Mouse (Mus musculus) central nervous system, embryonic 14 days (tissue): ENCODE measurements around the gene Irf3. TPM values are rescaled to one million over a fixed set of nuclear protein-coding genes. Genes with fewer than 3 reads are reported as not detected.

ENCODE experiments used
- polyA plus RNA-seq: library from polyadenylated mRNA; depleted of rRNA; stranded (reverse); fragments of >200 nt; gene quantifications from 2 replicates; pipeline ENCODE4 v1.2.3, GENCODE M21; 2012; rRNA removed

Irf3 gene
- 131 and 137 TPM in 2 replicates for polyA plus RNA-seq

DNA sequence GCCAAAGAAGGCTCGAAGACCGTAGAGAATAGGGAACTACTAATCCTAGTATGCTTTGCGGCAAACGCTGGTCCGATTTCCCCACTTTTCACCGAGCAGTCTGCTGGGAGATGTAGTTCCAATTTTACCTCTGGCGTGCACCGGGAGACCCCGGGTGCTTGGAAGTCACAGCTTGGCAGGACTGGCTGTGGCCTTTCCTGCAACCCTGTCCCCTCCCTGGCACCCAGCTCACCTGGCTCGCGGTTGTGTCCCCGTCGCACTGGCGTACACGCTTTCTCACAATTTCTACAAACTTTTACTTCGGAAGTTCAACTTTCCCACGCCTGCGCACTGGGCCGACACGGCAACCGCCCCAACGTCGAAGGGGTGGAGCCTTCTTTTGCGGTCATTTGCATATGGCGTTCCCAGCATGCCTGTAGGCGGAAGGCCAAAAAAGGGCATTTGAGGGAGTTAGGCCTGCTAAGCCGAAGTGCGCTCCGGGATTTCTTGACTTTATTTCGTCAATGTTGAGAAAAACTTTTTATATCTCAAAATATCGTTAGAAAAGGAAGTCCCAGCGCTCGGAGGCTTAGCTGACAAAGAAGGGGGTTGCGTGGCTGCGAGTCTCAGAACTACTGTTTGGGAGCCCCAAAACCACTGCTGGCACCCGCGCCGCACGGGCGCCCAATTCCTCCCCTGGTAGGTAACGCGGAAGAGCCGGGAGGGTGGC is at the start of gene Irf3:
Gene Irf3, plus strand, starts transcription at position 418 of the 709 bp plus-strand sequence.

DNA sequence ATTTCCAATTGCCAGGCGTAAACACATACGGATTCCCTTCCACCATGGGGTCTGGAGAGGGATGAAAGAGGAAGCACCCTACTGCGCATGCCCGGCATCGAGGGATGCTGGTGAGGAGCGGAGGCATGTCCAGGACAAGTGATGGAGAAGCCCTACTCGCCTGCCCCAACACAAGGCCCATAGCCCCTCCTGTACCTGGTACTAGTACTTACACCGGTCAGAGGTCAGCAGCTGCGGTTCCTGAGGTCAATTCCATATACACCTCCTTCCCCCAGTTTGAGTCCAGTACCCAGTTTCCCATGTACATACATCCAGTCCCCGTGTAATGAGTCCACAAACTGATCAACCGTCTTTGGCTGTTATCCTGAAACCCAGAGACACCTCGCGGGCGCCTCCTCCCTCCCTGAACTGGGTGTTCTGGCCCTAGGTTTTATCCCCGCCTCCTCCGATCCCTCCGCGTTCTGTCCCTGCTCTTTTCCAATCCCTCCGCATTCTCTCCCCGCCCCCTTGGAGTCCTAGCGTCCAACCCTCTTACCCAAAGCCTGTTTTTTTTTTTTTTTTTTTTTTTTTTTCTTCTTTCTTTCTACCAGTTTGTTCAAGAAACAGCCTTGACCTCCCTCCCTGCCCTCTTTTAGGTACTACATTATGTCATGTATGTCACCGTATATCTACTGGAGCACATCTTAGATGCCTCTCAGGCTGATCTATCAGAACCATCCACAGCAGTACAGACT is 22.9 kb upstream of the Irf3 start, which contains the start of gene Cpt1c:
Gene Cpt1c, minus strand, starts transcription at position 469 of the 734 bp plus-strand sequence.

DNA sequence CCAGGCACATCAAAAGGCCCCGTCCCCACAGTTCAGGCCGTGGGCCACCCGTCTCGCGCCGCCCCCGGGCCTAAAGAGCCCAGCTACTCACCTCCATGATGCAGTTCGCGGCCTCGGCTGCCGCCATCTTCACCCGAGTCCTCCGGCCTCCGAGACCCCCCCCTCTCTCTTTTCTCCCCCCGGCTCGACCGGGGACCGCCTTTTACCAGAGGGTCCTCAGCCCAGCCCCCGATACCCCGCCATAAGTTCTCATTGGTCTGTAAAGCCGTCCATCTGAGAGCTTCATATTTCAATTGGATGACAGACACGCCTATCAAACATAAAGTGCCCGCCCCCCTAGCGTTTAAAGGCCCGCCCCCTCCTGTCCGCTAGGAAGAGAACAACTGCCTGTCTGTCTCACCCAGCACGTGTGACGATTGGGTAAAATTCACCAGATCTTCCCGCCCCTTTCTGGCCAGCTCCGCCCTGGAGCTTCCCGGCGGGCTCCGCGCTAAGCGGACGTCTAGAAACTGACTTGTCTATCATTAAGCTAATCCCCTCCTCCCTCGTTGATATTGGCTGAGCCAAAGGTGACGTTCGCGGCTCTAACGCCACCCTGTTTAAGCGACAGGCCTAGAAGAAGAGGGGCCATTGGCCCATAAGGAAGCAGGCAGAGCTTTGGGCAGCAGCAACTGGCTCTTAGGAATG is 11.1 kb upstream of the Irf3 start, which contains the start of gene Prmt1:
Gene Prmt1, minus strand, starts transcription at position 377 of the 687 bp plus-strand sequence.

DNA sequence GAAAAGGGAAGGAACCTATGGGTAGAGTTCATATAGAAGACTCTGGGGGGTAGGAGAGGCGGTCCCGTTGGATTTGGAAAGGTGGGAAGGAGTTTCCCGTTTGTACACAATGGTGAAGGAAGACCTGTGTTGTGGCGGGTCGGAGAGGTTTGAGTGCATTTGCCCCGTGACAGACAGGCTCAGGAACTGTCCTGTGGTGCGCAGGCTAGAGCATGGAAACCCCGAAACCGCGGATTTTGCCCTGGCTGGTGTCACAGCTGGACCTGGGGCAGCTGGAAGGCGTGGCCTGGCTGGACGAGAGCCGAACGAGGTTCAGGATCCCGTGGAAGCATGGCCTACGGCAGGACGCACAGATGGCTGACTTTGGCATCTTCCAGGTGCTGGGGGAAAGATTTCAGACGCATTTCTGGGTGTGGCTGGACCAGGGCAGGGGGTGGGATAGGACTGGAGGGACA is 1.1 kb downstream of the Irf3 start, which contains the start of gene Bcl2l12:
Gene Bcl2l12, minus strand, starts transcription at position 212 of the 455 bp plus-strand sequence.

DNA sequence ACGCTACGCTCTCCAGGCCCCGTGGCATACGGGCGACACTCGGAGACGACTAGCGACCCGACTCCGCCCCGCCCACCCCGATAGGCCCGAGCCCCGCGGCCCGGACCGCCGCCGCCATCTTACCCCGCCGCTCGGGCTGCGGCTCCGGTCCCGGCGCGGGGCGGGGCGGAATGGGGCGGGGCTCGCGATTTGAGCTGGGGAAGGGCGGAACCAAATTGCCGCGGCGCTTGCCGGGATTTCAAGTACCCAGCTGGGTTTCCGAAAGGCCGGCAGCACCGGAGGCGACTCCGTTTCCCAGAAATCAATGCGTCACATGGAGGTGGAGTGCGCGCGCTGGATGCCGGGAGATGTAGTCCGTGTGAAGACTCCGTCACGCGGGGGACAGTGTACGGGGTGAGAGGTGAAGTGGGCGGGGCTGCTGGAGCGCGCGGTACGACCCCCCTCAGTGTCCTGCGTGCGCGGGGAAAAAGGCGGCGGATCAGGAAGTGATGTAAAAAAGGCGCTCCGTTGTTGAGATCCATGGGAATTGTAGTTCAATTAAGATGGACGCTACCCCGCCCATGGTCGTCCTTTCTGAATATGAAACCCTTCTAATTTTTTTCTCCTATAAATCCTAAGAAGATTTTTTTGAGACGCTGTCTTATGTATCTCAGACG is 18.6 kb downstream of the Irf3 start, which contains the start of gene Scaf1:
Gene Scaf1, minus strand, starts transcription at position 407 of the 656 bp plus-strand sequence.

DNA sequence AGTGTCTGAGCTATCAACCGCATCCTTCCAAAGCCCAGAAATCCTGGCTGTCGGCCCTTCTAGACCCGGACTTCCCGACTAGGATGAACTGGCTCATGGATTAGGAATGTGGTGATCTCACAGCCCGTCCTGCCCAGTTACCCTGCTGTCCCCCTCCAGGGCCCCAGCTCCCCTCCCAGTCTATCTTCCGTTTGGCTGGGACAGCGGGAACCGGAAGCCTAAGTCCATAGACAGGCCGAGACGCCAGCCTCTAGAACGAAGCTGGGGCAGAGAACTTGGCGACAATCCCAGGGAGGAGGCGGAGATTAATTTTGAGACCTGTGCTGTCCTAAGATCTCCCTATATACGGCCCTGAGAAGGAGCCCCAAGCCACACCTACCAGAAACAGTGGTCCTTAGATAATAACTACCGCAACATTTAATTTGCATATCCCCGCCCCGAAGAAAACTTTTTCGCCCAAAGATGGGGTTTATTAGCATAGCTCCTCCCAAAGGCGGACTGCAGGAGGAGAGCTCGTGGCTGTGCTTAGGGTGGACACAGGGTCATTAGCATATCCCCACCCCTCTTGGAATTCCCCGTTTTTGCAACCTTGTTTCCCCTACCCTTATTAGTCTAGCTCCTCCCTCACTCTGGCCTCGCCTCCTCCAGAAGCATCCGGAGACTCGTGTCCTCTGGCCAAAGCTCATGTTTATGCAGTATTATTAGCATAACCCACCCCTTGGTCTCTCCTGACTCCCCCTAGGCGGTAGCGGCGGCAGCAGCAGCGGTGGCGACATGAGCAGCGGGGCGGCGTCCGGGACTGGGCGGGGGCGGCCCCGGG is 20.0 kb downstream of the Irf3 start, which contains the start of gene Rras:
Gene Rras, plus strand, starts transcription at position 720 of the 820 bp plus-strand sequence.

Other genes with a start within 250 kb of the Irf3 start
- gene Vrk3, start 249.2 kb upstream of the Irf3 start, polyA plus RNA-seq, result 35.3 and 40.3 TPM in 2 replicates
- gene Zfp473, start 246.6 kb upstream of the Irf3 start, polyA plus RNA-seq, result 0.84 and 1.0 TPM in 2 replicates
- gene Nup62, start 181.6 kb upstream of the Irf3 start, polyA plus RNA-seq, result 72.4 and 77.2 TPM in 2 replicates
- gene Il4i1, start 181.3 kb upstream of the Irf3 start, polyA plus RNA-seq, result 0.54 and 0.94 TPM in 2 replicates
- gene Atf5, start 181.0 kb upstream of the Irf3 start, polyA plus RNA-seq, result 27.3 and 31.7 TPM in 2 replicates
- 124 and 138 TPM in 2 replicates for gene Akt1s1, start 148.7 kb upstream of the Irf3 start, polyA plus RNA-seq
- 94.9 and 108 TPM in 2 replicates for gene Tbc1d17, start 148.6 kb upstream of the Irf3 start, polyA plus RNA-seq
- gene Pnkp, start 140.5 kb upstream of the Irf3 start, polyA plus RNA-seq, result 37.0 and 37.3 TPM in 2 replicates
- gene Ptov1, start 127.9 kb upstream of the Irf3 start, polyA plus RNA-seq, result 775 and 803 TPM in 2 replicates
- gene Med25, start 104.9 kb upstream of the Irf3 start, polyA plus RNA-seq, result 175 and 202 TPM in 2 replicates
- 33.8 and 34.7 TPM in 2 replicates for gene Fuz, start 101.6 kb upstream of the Irf3 start, polyA plus RNA-seq
- 135 and 148 TPM in 2 replicates for gene Ap2a1, start 68.2 kb upstream of the Irf3 start, polyA plus RNA-seq
- 0.04 and 0.23 TPM in 2 replicates for gene Tsks, start 54.4 kb upstream of the Irf3 start, polyA plus RNA-seq
- gene Cpt1c, start 22.8 kb upstream of the Irf3 start, polyA plus RNA-seq, result 110 and 111 TPM in 2 replicates
- 763 and 875 TPM in 2 replicates for gene Prmt1, start 11.1 kb upstream of the Irf3 start, polyA plus RNA-seq
- gene Bcl2l12, start 1.1 kb downstream of the Irf3 start, polyA plus RNA-seq, result 31.9 and 33.7 TPM in 2 replicates
- gene Scaf1, start 18.7 kb downstream of the Irf3 start, polyA plus RNA-seq, result 117 and 120 TPM in 2 replicates
- gene Rras, start 20.3 kb downstream of the Irf3 start, polyA plus RNA-seq, result 18.7 and 27.8 TPM in 2 replicates
- 19.6 and 25.2 TPM in 2 replicates for gene Prr12, start 55.2 kb downstream of the Irf3 start, polyA plus RNA-seq
- 88.9 and 93.3 TPM in 2 replicates for gene Nosip, start 64.8 kb downstream of the Irf3 start, polyA plus RNA-seq
- 24.3 and 28.4 TPM in 2 replicates for gene Prrg2, start 65.0 kb downstream of the Irf3 start, polyA plus RNA-seq
- 110 and 224 TPM in 2 replicates for gene Rcn3, start 94.6 kb downstream of the Irf3 start, polyA plus RNA-seq
- gene Fcgrt, start 106.2 kb downstream of the Irf3 start, polyA plus RNA-seq, result 15.9 and 27.0 TPM in 2 replicates
- 611 and 637 TPM in 2 replicates for gene Rps11, start 126.8 kb downstream of the Irf3 start, polyA plus RNA-seq
- 2,227 and 2,905 TPM in 2 replicates for gene Rpl13a, start 131.1 kb downstream of the Irf3 start, polyA plus RNA-seq
- 0.25 TPM in 2 replicates for gene Gm45713, start 138.6 kb downstream of the Irf3 start, polyA plus RNA-seq
- 7.7 and 10.8 TPM in 2 replicates for gene Flt3l, start 138.8 kb downstream of the Irf3 start, polyA plus RNA-seq
- gene Pih1d1, start 156.7 kb downstream of the Irf3 start, polyA plus RNA-seq, result 129 and 134 TPM in 2 replicates
- gene Aldh16a1, start 156.9 kb downstream of the Irf3 start, polyA plus RNA-seq, result 31.8 and 33.0 TPM in 2 replicates
- gene Slc17a7, start 166.3 kb downstream of the Irf3 start, polyA plus RNA-seq, result 12.2 and 25.0 TPM in 2 replicates
- 0.05 and 0.21 TPM in 2 replicates for gene Gfy, start 181.9 kb downstream of the Irf3 start, polyA plus RNA-seq
- 0.20 and 0.23 TPM in 2 replicates for gene Pth2, start 183.3 kb downstream of the Irf3 start, polyA plus RNA-seq
- 0.88 and 1.1 TPM in 2 replicates for gene Ccdc155, start 207.2 kb downstream of the Irf3 start, polyA plus RNA-seq
- gene Dkkl1, start 214.5 kb downstream of the Irf3 start, polyA plus RNA-seq, result 2.0 and 3.2 TPM in 2 replicates
- 257 and 271 TPM in 2 replicates for gene Tead2, start 218.1 kb downstream of the Irf3 start, polyA plus RNA-seq
- 1.6 and 1.8 TPM in 2 replicates for gene Cd37, start 241.5 kb downstream of the Irf3 start, polyA plus RNA-seq
- 0.61 and 0.96 TPM in 2 replicates for gene Slc6a16, start 243.4 kb downstream of the Irf3 start, polyA plus RNA-seq